Mouse (Mus musculus): ENCODE data around the gene Casp9.

DNA sequence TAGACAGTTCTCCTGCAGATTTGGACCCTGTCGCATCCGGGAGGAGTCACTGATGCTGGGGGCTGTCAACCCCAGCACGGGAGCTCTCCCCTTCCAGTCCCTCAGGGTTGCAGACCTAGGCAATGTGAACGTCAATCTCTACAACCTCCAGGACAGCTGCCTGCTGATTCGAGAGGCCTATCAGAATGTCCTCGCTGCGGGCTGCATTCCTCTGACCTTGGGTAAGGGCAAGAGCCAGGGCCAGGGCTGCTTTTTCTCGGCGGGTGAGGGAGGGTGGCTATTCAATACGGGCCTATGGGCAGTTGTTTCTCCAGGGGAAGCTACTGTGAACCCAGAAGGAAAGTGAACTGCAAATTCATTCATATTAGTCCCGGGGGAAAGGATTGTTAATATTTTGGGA is 43.9 kb upstream of the Casp9 start:
- TF ChIP-seq GATA1 (IDR thresholded peaks at IDR 0.05; ENCODE audit: borderline replicate concordance, low read length) (no peak), FLI1 (IDR thresholded peaks at IDR 0.05; ENCODE audit: low read length) (no peak)
